Mouse (Mus musculus) thymus, postnatal 4 days (tissue): ENCODE data around the gene Adora2a.

Experiments used
- DNase-seq: peaks from one replicate; pipeline ENCODE4 v3.0.0; 2021

The Adora2a gene

DNA sequence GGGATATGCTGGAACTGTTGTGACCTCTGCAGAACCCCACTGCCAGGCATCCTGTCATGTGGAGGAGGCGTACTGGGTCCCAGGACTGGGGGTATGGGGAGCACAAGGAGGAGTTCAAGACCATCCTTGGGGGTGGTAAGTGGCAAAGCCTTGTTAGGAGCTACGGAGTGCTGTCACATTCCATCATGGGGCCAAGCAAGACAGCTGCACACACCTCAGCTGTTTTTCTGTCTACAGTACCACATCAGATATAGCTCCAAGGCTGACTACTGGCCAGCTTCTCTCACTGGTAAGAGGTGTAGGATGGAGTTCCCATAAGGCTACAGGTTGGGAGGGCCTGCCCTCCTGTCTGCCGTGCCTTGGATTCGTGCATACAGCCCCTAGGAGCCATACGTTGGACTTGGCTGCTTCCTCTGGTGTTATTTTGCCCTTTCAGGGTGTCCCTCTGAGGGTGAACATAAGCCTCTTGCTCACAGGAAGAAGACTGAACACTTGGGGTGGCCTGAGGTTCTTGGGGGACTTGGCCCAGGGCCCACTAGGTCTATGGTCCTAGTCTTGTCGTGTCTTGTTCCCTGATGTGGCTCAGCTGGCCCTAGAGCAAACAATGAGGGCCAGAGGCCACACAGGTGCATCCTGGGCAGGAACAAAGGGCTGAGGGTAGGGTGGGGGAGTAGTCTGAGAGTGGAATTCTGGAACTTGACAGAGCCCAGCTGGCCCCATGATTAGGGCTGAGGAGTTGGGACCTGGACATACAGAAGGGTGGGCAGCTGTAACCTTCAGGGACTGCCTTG, 2.3 kb upstream of the Adora2a start:
- no peak for DNase-seq

DNA sequence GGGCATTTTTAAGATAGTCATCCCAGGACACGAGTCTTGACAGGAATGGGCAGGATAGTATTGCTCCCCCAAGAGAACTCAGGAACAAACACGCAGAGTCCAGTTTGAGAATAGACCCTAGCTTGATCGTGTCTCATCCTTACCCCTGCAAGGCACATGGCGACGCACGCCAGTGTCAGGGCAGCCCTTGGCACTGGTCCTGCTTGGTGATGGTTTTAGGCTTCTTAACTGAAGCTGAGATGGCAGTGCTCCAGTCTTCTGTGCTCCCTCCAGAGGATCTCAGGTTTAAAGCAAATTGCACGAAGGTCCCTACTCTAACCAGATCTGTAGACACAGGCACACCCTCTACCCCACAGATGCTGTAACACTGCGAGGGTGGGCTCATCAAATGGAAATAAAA, 921 bp upstream of the Adora2a start:
- no peak for DNase-seq

DNA sequence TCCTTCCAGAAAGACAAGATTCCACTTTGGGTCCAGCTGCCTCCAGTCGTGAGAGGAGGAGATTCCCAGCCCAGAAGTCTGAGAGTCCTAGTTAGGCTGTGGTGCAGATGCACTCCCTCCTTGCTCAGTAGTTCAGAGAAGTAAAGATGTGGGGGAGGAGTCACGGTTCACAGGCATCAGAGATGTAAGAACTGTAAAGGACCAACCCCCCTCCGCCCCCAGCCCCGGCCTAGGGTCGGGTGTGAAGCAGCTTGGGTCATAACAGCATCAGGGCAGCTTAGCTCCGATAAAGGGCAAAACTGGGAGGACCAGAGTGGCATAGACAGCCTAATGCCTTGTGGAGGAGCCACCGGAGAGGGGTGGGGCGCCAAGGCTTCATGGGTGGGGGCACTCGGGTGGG, 205 bp upstream of the Adora2a start:
- no peak for DNase-seq

DNA sequence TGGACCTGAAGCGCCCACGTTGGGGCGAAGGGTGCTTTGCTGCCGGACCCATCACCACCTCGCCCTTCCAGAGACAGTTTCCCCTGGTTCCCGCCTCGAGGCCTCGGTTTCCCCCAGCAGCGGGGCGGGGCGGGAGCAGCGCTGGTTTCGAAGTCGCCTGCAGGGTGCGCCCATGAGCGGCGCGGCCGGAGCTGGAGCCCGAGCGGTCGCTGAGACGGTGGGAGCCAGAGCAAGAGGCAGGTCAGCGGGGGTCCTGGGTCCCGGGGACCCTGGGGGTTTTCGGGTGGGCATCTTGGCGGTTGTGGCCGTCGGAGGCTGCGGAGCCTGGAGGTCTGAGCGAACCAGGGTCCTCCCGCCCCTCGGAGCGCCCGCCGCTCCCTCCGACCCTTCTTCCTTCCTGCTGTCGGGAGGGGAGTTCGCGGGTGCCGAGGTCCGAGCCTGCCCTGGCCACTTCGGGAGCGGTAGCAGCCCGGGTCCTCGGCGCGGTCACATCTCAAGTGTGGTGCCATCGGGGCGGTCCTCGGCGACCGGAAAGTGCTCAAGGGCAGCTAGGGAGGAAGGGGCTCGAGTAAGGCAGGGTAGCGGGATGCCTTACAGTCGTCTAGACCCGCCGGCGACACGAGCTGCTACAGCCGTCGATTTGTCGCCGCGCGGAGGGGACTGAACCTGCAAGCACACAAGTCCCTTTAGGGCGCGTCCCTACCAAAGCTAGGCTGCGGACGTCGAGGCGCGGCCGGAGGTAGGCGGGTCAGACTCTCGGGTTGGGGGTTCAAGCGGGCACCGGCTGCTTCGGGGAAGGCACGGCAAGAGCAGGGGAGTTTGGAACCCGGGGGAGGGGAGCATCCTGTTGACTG, 458 bp downstream of the Adora2a start:
- DNase-seq, result peak; percentile 93

DNA sequence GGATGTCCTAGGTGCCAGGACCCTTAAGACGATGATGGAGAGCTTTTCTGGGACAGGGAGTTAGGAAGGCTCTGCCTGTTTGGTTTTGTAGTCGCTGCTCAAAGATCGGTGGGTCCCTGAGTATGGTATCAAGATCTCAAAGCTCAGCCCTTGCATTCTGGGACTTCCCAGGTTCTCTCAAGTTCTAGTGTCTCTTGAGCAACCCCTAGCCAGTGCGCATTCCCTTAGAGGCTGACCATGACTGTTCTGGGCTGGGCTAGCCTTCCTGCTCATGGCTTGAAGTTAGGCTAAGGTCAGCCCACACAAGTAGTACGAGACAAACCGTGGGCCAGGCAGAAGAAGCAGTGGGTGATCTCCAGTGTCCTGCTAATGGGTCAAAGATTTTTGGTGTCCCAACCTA, 1.5 kb downstream of the Adora2a start:
- DNase-seq, result no peak

DNA sequence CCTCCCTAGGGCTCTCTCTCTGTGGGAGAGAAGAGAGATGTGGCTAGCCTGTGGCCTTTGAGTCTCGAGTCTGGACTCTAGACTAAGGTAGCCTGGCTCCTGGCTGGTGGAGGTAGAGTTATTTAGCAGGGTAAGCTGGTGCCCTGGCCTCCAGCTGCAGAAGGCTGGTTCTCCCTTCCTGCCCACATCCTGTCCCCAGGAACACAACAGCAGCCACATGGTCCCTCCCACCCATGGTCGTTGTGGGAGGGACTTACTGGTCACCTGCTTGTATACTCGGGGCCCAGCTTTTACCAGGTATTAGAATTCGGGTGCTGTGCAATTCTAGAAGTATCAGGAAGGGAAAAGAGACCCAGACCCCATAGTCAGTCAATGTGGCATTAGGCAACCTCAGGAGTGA, 3.6 kb downstream of the Adora2a start:
- DNase-seq, result peak; percentile 70

DNA sequence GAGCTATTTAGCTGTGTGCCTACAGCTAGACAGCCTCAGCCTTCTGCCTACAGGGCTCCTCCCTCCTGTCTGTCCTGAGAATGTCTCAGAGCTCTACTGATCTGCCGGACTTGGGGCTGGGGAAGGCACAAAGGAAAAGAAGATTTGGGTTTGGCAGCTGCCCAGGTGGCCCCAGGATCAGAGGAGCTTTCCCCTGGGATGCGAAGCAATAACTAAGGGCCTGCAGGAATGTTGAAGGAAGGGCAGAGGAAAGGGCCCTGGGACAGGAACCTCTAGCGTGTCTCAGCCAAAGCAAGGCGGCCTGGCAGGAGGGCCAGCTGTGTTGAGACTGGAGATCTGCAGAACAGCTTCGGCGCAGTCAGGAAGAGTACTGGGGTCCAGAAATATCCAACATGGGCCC, 6.3 kb downstream of the Adora2a start:
- no peak for DNase-seq

DNA sequence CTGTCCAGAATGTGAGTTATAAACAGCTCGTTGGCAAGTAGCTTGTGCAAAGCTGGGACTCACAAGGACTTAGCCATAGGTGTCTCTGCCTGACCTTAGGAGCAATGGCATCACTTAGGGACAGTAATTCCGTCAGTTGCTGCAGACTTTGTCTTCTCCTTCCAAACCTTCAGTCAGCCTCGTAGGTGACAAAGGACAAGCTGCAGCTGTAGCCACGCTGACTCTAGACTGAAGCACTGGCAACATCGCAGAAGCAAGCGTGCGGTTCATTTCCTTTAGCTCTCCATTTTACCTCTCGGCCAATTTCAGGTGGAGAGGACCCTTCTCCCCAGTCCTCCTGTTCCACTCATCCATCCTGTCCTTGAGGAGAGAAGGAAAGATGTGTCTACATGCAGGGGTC, 7.3 kb downstream of the Adora2a start:
- DNase-seq, result no peak

DNA sequence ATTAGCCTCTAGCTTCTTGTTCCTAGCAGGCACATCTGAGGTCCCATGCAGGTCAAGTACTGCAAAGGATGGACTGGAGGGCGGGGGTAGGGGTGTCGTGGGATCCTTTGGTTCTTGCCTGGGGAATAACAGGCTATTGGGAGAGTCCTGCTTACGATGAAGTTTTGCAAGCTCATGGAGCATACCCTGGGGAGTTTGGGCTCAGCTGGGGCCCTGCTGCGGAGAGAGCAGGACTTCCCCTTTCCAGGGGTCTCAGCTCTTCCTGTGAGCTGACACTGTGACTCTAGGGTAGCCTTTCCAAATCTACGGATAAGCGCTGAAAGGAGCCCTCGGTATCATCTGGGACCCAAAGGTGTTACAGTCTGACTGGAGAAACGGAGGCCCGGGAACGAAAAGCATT, 7.7 kb downstream of the Adora2a start:
- DNase-seq, result no peak

DNA sequence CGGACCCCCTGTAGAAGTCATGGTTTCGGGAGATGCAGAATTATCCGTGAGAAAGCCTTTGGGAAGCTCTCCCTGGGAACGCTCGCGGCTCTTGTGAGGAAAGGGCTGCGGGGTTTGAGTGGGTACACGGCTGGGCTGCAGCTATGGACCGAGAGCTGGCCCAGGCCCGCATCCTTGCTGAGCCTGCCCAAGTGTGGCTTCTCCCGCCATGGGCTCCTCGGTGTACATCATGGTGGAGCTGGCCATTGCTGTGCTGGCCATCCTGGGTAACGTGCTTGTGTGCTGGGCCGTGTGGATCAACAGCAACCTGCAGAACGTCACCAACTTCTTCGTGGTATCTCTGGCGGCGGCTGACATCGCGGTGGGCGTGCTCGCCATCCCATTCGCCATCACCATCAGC, 9.1 kb downstream of the Adora2a start:
- no peak for DNase-seq

DNA sequence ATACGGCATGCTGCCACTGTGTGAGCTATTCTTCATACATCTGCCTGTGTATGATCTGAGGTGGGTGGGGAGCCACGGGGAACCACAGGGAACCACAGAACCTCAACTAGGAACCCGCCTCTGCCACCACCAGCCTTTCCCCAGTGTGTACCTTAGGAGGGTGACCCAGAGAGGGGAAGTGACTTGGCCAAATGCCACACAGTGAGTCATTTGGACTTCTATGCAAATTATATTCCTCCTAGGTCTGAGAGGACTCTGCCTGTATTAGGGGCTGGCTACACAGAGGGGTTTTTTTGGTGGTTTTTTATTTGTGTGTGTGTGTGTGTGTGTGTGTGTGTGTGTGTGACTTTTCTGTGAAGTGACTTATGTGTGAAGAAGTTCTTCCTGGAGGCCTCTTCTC, 9.9 kb downstream of the Adora2a start:
- no peak for DNase-seq

DNA sequence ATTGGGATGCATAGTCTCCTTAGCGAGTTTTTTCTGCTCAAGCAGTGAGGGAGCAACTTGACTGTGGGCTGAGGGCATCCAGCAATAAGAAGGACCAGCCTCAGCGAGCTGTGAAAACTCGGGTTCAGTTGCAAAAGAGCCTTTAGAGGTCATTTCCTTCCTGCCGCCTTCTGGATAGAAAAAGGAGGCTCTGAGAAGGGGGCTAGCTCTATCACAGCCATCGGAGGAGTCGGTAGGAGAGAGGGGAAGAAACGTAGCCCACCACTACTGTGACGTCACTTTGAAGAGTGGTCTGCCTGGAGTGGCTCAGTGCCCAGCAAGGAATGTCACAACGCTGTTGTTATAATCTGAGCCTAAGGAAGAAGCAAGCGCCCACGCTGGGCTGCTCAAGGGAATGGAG, 10.4 kb downstream of the Adora2a start:
- no peak for DNase-seq

DNA sequence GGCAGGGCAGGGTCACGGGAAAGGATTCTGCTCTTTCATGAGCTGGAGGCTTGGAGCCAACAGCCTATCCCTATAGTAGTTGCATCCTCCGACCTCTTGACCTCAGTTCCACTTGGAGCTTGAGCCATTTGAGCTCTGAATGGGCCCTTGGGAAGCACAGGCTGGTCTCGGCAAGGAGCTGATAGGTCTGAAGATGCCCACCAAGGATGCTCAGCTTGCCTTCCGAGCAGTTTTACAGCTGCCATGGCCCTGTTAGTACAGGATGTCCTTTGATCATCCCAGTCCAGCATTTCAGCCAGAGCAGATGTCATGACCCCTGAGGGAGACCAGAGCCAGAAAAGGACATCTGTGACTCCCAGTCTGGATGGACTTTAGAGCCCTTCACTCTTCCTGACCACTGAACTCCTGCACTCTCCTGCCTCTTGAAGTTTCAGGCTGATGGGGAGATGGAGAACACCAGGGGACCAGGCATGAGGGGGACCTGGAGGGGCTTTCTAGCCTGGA, 11.6 kb downstream of the Adora2a start:
- no peak for DNase-seq

DNA sequence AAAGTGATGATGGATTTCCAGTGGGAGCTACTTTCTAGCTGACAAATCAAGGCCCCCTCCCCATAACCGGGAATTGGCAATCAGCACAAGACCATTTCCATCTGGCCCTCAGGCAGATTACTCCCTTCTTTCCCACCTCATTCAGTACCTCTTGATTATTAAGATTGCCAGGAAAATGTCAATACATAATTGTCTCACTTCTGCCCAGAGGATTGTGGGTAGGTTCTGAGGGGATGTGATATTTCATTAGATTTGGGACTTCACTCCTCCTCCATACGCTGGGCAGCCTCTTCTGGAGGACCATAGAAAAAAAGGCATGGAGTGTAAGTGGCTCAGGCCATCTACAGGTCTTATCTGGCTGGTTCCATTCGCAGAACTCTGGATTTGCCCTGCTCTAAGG, 15.6 kb downstream of the Adora2a start:
- no peak for DNase-seq

DNA sequence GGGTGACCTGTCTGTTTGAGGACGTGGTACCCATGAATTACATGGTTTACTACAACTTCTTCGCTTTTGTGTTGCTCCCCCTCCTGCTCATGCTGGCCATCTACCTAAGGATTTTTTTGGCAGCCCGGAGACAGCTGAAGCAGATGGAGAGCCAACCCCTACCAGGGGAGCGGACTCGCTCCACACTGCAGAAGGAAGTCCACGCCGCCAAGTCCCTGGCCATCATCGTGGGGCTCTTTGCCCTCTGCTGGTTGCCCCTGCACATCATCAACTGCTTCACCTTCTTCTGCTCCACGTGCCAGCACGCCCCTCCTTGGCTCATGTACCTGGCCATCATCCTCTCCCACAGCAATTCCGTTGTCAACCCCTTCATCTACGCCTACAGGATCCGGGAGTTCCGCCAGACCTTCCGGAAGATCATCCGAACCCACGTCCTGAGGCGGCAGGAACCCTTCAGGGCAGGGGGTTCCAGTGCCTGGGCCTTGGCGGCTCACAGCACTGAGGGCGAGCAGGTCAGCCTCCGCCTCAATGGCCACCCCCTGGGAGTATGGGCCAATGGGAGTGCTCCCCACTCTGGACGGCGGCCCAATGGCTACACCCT, 16.6 kb downstream of the Adora2a start:
- no peak for DNase-seq

DNA sequence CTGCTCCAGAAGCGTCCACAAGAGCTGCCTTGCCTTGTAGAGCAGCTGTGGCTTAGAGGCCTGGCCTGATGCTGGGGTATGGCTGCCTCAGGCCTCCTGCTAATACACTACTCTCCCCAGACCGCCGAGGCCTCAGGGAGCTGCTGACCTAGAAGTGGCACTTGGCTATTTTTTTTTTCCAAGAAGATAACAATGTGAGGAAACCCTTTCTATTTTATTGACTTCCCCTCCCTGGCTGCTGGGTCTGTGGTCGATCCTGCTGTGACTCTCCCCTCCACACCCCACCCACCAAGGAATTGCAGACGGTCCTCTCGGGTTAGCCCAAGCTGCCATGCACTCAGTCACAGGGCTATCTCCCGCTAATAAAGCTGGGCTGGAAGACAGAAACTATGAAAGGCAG, 17.5 kb downstream of the Adora2a start:
- DNase-seq, result no peak

DNA sequence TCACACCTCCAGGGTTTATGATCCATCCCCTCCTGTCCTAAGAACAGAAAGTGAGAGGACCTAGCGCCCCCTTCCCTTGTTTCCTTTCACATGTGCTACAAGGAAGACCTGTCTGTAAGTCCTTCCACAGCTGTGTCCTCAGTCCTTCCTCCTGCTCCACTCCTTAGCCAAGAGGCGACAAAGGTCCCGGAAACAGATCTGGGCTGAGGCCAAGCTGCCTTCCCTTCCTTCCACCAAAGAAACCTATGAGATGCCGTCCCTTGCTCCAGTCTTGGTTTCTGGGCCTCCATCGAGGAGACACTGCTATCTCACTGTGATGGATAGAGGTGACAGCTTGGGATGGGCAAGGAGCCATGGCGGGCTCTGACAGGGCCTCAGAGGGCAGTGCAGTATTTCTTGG, 18.4 kb downstream of the Adora2a start:
- no peak for DNase-seq

DNA sequence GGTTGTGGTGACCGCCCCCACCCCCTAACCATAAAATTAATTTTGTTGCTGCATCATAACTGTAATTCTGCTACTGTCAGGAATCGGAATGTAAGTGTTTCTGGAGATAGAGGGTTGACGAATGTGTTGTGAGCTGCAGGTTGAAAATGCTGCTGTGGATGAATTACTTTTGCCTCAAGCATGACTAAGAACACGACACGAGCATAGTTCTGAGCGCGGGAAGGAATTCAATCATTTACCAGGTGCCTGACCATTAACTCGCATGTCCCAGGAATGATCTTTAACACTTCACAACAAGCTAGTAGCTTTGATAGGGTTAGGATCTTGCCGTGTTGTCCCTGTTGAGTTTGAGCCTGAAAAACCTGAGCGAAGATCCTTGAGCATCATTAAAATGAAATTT, 20.6 kb downstream of the Adora2a start:
- DNase-seq, result no peak

DNA sequence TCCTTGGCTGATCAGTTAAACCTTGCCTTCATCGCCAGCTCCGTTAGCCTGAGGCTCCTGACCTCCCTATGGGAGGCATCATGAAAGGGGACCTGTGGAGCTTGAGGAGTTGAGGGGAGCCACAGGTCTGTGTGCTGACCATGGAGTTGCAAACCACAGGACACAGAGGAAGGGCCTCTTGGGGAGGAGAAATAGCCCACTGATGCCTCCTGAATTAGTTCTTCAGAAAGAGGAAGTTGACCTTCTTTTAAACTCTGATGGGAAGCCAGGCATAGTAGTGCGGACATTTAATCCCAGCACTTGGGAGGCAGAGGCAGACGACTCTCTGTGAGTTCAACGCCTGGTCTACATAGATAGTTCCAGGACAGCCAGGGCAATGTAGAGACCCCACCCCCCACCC, 22.2 kb downstream of the Adora2a start:
- DNase-seq, result no peak

DNA sequence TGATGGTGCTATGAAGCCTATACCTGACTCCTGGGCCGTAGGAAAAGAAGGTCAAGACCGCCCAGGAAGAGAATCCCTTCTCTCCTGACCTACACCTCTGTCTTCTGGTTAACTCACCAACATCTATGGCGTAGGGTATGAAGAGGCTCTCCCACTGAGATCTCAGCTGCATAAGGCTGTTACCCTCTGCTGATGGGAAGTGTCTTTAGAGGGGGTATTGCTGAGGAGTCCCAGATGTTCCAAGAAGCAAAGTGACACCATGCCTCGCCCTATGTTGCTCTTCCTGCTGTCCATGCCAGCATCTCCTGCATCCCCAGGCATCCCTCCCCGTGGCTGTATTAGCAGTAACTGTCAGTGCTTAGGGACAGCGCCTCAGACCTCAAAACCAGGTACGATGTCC, 22.7 kb downstream of the Adora2a start:
- DNase-seq, result no peak

DNA sequence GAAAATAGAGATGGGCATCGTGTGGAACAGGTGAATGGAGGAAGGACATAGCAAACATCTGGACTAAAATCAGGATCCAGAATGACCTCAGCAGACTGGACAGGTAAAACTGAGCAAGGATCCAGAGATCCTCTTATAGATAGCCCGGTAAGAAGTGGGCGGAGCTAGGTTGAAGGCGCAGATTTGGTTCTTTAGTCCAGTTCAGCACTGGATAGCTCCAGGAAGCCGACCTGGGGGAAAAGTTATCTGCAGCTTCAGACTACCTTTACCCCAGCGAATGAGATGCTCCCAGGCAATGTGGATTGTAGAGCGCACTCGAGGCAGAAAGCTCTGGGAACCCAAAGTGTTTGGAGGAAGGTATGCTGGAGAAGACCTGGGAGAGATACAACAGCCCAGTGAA, 25.3 kb downstream of the Adora2a start:
- DNase-seq, result no peak

DNA sequence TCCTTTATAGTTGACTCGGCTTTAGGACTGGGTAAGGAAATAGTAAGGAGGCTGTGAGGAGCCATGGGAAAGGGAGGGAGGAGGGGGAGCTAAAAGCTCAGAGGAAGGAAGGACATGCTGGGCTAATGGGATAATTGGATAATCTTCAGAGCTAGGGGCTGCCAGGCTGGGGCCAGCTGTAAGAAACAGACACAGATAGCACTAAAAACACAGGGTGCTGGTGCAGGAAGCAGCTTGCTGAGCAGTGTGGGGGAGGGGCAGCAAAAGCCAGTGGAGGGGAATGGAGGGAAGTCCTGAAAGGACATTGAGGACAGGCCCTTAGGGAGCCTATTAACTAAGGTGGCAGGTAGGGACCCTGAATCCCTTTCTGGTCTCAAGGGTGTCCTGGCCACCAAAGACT, 27.9 kb downstream of the Adora2a start:
- DNase-seq, result peak; percentile 34

DNA sequence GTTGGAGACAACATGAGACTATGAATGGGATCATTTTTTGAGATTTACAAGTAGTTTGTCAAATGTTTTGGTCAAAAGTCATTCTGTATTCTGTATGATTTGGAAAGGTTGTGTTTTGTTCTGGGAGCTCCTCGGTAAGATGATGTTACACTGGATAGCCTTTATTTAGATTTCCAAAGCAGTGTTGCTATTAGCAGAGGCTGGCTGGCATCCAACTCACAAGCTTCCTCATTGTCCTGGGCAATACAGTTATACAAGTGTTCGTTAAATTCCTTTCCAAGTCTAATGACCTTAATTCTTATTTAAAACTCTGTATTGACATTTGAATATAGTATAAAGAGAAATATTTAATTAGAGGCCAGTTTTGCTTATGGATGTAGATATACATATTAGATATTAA, 28.6 kb downstream of the Adora2a start:
- no peak for DNase-seq

DNA sequence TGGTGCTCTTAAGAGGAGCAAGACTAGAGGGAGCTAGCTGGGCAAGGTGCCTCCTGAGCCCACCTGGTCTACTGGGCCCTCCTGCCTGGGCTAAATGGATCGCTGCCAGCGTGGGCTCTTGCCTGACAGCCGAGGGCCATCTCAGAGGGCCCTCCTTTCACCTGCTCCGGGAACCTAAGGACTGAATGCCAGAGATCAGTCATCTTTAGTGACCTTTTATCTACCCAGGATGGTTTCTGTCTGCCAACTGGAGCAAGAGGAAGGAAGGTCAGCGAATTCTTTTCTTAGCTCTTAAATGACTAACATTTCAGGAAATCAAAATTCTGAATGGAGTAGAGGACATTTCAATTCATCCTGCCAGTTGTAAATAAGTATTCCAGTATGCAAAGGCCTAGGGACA, 33.9 kb downstream of the Adora2a start:
- DNase-seq, result no peak
